ENCODE assay signal across 31 mouse cellular contexts in genomic region chr13:18363373-18363772, GRCm38 (mm10). TPM values are rescaled to one million over a fixed set of nuclear protein-coding genes. Genes with fewer than 3 reads are reported as not detected.
DNase-seq lines count a peak whose midpoint lies in the region; ATAC-seq lines count a peak whose summit lies in the region.
"Had no signal": no experiment of that assay in that cellular context is flagged by ENCODE, and none has a peak within 500 bp of the region (broad histone marks: within the 10 kb centered on the region; RNA-seq: fewer than 3 reads in every experiment).

No protein-coding gene starts in this region.

- no peaks in the 10 kb centered on the region for H3K4me1 ChIP-seq in kidney, embryonic 14.5 days (ENCODE audit: control insufficient read depth, insufficient read depth, low read length)
- no peaks in the 10 kb centered on the region for H3K4me1 ChIP-seq in neural tube, embryonic 15.5 days
- H3K4me1 ChIP-seq: embryonic facial prominence, embryonic 15.5 days; heart, embryonic 15.5 days; liver, embryonic 15.5 days had no signal

- DNase-seq in kidney, postnatal 36 days: no peak
- peak; percentile 14 for DNase-seq in neural tube, embryonic 10.5 days (ENCODE audit: extremely low spot score, low spot score)
- DNase-seq in hindlimb bud, embryonic 11.5 days (ENCODE audit: extremely low spot score, low read depth, low spot score): peak; percentile 28
- no peak for DNase-seq in gastrocnemius, adult 8-10 months (ENCODE audit: low spot score in 2 of 2)
- DNase-seq in urinary bladder, postnatal 36 days (ENCODE audit: low spot score in 2 of 2): no peak
- DNase-seq: adrenal gland, postnatal 14 days; cerebellum, adult 8-10 months; cerebellum, postnatal 36 days; forebrain, postnatal 0 days; heart, postnatal 4 days; kidney, adult 8-10 months; liver had no signal

- H3K27me3 ChIP-seq in kidney, embryonic 14.5 days (ENCODE audit: control insufficient read depth, insufficient read depth, low read length): no peaks in the 10 kb centered on the region
- H3K27me3 ChIP-seq in neural tube, embryonic 15.5 days (replicated peaks): no peaks in the 10 kb centered on the region
- H3K27me3 ChIP-seq: embryonic facial prominence, embryonic 15.5 days; heart, embryonic 15.5 days; liver, embryonic 15.5 days had no signal

- no peak overlapping the region for H3K9ac ChIP-seq in kidney, embryonic 14.5 days (ENCODE audit: low read depth, low read length)
- no peak overlapping the region for H3K9ac ChIP-seq in neural tube, embryonic 15.5 days (replicated peaks)
- H3K9ac ChIP-seq: embryonic facial prominence, embryonic 15.5 days; forebrain, postnatal 0 days; heart, embryonic 15.5 days; hindbrain, embryonic 14.5 days; liver, embryonic 15.5 days had no signal

- H3K36me3 ChIP-seq in kidney, embryonic 14.5 days (ENCODE audit: control insufficient read depth, insufficient read depth, low read length): no peaks in the 10 kb centered on the region
- no peaks in the 10 kb centered on the region for H3K36me3 ChIP-seq in neural tube, embryonic 15.5 days
- H3K36me3 ChIP-seq: embryonic facial prominence, embryonic 15.5 days; heart, embryonic 15.5 days; liver, embryonic 15.5 days; midbrain, embryonic 10.5 days had no signal

- ATAC-seq in kidney, embryonic 14.5 days (ENCODE audit: low FRiP score, low TSS enrichment): peak; percentile 24; the same call in 1 of the 2 replicates
- ATAC-seq in neural tube, embryonic 15.5 days (ENCODE audit: low FRiP score): no peak
- ATAC-seq: CD4-positive, CD25-positive, alpha-beta regulatory T cell, adult 4 months; forebrain, postnatal 0 days; lung, postnatal 0 days; midbrain, embryonic 16.5 days had no signal

- H3K27ac ChIP-seq in kidney, embryonic 14.5 days (ENCODE audit: low read depth, low read length): no peak overlapping the region
- no peak overlapping the region for H3K27ac ChIP-seq in neural tube, embryonic 15.5 days (replicated peaks)
- H3K27ac ChIP-seq: embryonic facial prominence, embryonic 15.5 days; heart, embryonic 15.5 days; hindbrain, embryonic 14.5 days; layer of hippocampus, adult 2 months; liver, embryonic 15.5 days; macrophage; midbrain, embryonic 10.5 days; stomach, postnatal 0 days had no signal

- no peak overlapping the region for H3K4me3 ChIP-seq in kidney, embryonic 14.5 days (ENCODE audit: low read length)
- H3K4me3 ChIP-seq in neural tube, embryonic 15.5 days (replicated peaks): no peak overlapping the region
- H3K4me3 ChIP-seq: embryonic facial prominence, embryonic 15.5 days; heart, embryonic 15.5 days; layer of hippocampus, adult 2 months; liver, embryonic 15.5 days; midbrain, embryonic 10.5 days; myocyte had no signal

- no peaks in the 10 kb centered on the region for H3K9me3 ChIP-seq in kidney, embryonic 14.5 days (ENCODE audit: control insufficient read depth, low read length)
- no peaks in the 10 kb centered on the region for H3K9me3 ChIP-seq in neural tube, embryonic 15.5 days (replicated peaks)
- H3K9me3 ChIP-seq: embryonic facial prominence, embryonic 15.5 days; heart, embryonic 15.5 days; liver, embryonic 15.5 days; midbrain, embryonic 10.5 days had no signal

- WGBS in kidney, embryonic 14.5 days: 29% methylated on average over 2 of the region's 2 CpGs
- WGBS in neural tube, embryonic 15.5 days: 31% methylated on average over 2 of the region's 2 CpGs

- no peak overlapping the region for H3K4me2 ChIP-seq in kidney, embryonic 14.5 days (replicated peaks; ENCODE audit: low read depth, low read length)
- H3K4me2 ChIP-seq in neural tube, embryonic 15.5 days: no peak overlapping the region
- H3K4me2 ChIP-seq: embryonic facial prominence, embryonic 15.5 days; heart, embryonic 15.5 days; hindbrain, embryonic 14.5 days; liver, embryonic 15.5 days had no signal

RNA-seq across cellular contexts. Expression of gene Pou6f2, which starts 34.1 kb away (rescaled TPM):
- 0.04 TPM in 1 of 2 replicates, not detected in the other for polyA plus RNA-seq in kidney, embryonic 14.5 days (2014; fragmentation: Nextera tagmentation; extraction: Ambion mirVana)
- polyA plus RNA-seq in neural tube, embryonic 15.5 days (2015; fragmentation: Nextera tagmentation; extraction: Ambion mirVana): 10.4 and 10.6 TPM in 2 replicates
- total RNA-seq in gastrocnemius, adult 8-10 months (2022): not detected
- total RNA-seq: adrenal gland, postnatal 14 days; gastrocnemius, adult 18-20 months; gastrocnemius, postnatal 4 days had no signal
- polyA plus RNA-seq: liver, embryonic 15.5 days; lung, postnatal 0 days; macrophage; myocyte; small intestine, adult 2 months; thymus, postnatal 0 days; urinary bladder, adult 2 months had no signal

Comparison
In these comparisons a context has a peak if more than half of its experiments do, and no peak if none do; other contexts are left out.
1. DNase-seq: peak in neural tube, embryonic 10.5 days (single experiment) and hindlimb bud, embryonic 11.5 days (single experiment); none in kidney, postnatal 36 days (0 of 2), gastrocnemius, adult 8-10 months (0 of 2) and urinary bladder, postnatal 36 days (0 of 2).
2. RNA of gene Pou6f2, which starts 34.1 kb away (polyA plus RNA-seq): 10.4 to 10.6 TPM in neural tube, embryonic 15.5 days; 0.04 TPM in kidney, embryonic 14.5 days; every median in the first group is over 10 times any median in the second.